Mouse (Mus musculus): Measurements from ENCODE around the gene App.

DNA sequence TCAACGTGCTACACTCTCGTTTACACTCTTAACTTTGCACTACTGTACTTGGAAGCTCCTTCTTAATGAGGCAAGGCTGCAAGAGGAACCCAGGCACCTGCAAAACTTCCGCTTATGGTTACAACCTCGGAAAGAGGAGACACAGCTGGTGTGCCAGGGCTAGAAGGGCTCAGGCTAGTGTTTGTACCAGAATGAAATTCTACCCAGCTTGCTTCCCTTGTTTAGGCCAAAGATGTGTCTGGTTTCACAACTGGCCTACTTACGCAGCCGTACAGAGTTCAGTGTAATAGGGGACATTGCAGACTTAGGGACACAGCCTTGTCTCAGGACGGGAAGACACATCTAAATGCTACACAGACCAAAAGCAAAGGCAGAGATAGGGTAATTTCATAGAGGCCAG lies 173.3 kb downstream of the App start:
- TF ChIP-seq POLR2A (IDR thresholded peaks at IDR 0.05; ENCODE audit: control insufficient read depth, extremely low read depth, insufficient read depth, low read length, poor library complexity) = no peak
- TF ChIP-seq CTCF (IDR thresholded peaks at IDR 0.05; ENCODE audit: borderline replicate concordance, control insufficient read depth, extremely low read depth, insufficient read depth, low read length, poor library complexity) = no peak

All from thymus, adult 2 months (tissue).